Mouse (Mus musculus) lung, embryonic 14.5 days (tissue): Measurements from ENCODE around the gene Synrg. TPM values are rescaled to one million over a fixed set of nuclear protein-coding genes. Genes with fewer than 3 reads are reported as not detected.

ENCODE experiments used
- ATAC-seq: fragments of 200-750 bp; cut with Nextera tagmentation; 2 replicates; pipeline ENCODE4 v1.8.0; 2017; ENCODE audit warnings: mild to moderate bottlenecking, moderate TSS enrichment, moderate library complexity; ENCODE audit not compliant: insufficient read depth
- DNase-seq: peaks from one replicate; pipeline ENCODE4 v3.0.0-alpha.2; 2015
- H3K27ac ChIP-seq: fragments of 300-500 bp; sonication (generic); 2 replicates; pipeline ENCODE4 v1.5.1; 2014; ENCODE audit warnings: low read depth, mild to moderate bottlenecking, moderate library complexity
- H3K27me3 ChIP-seq: fragments of 300-500 bp; sonication (generic); 2 replicates; pipeline ENCODE4 v1.6.1; 2014; ENCODE audit warnings: low read length, control low read depth; ENCODE audit not compliant: insufficient read depth
- H3K36me3 ChIP-seq: fragments of 300-500 bp; sonication (generic); 2 replicates; pipeline ENCODE4 v1.6.1; 2014; ENCODE audit warnings: control low read depth; ENCODE audit not compliant: insufficient read depth
- H3K4me1 ChIP-seq: fragments of 300-500 bp; sonication (generic); 2 replicates; pipeline ENCODE4 v1.6.1; 2014; ENCODE audit warnings: antibody characterized with exemption, control low read depth; ENCODE audit not compliant: insufficient read depth
- H3K4me2 ChIP-seq: fragments of 300-500 bp; sonication (generic); 2 replicates; pipeline ENCODE4 v1.6.1; 2014; ENCODE audit warnings: mild to moderate bottlenecking
- H3K4me3 ChIP-seq: fragments of 300-500 bp; sonication (generic); 2 replicates; pipeline ENCODE4 v1.5.1; 2014; ENCODE audit warnings: low read depth, low read length
- H3K9ac ChIP-seq: fragments of 300-500 bp; sonication (generic); 2 replicates; pipeline ENCODE4 v1.6.1; 2014
- H3K9me3 ChIP-seq: fragments of 300-500 bp; sonication (generic); 2 replicates; pipeline ENCODE4 v1.6.1; 2016; ENCODE audit warnings: low read depth, low read length, control low read depth
- CTCF ChIP-seq: IDR thresholded peaks from 2 replicates; pipeline ENCODE4 v1.5.1; 2016; ENCODE audit warnings: antibody characterized with exemption, low read depth
- WGBS: fragments of 180-500 bp; shearing (Covaris S2); extraction: QIAGEN DNeasy Blood & Tissue Kit; methylation state at CpG from one replicate; pipeline ENCODE4 v1.1.7; 2014; 5-methylcytosine and 5-hydroxymethylcytosine counted together
- polyA plus RNA-seq: library from polyadenylated mRNA; unstranded; fragments of >200 nt; fragmentation: Nextera tagmentation; extraction: Ambion mirVana; gene quantifications from 2 replicates; pipeline ENCODE4 v1.2.1, GENCODE M21; 2014

Gene Synrg
- polyA plus RNA-seq, 1 experiment from 2014 or later = 9.3 TPM

- H3K9me3 ChIP-seq = no peaks in the 10 kb centered on the region
- peaks cover 35% of the 10 kb centered on the region for H3K36me3 ChIP-seq
- H3K4me1 ChIP-seq = peaks cover 12% of the 10 kb centered on the region; the same call in 1 of the 2 replicates
- WGBS = 82% methylated on average over 9 of the region's 9 CpGs
- H3K4me2 ChIP-seq = no peak overlapping the region
- no peak for TF ChIP-seq CTCF
- no peak for DNase-seq
- no peak overlapping the region for H3K4me3 ChIP-seq
- H3K9ac ChIP-seq = no peak overlapping the region
- H3K27ac ChIP-seq = no peak overlapping the region
- ATAC-seq = no peak
- H3K27me3 ChIP-seq = no peaks in the 10 kb centered on the region
Observed at GRCm38 (mm10) chr11:84078601-84079000, 114.4 kb downstream of the Synrg start.

- TF ChIP-seq CTCF = no peak
- no peak for DNase-seq
- Histone ChIP-seq H3K9me3 (no peaks in the 10 kb centered on the region), H3K9ac (no peak overlapping the region), H3K36me3 (peaks cover 38% of the 10 kb centered on the region), H3K4me1 (peaks cover 5% of the 10 kb centered on the region; the same call in 1 of the 2 replicates), H3K4me3 (no peak overlapping the region), H3K27me3 (no peaks in the 10 kb centered on the region), H3K27ac (peak overlapping the region; percentile 80), H3K4me2 (0 out of 2 replicates have a peak overlapping the region, but pooled peaks have one; percentile 12)
- ATAC-seq = 0 out of 2 replicates have a peak, but pooled peaks have one; percentile 42
- WGBS = 72% methylated on average over 11 of the region's 11 CpGs
Observed at GRCm38 (mm10) chr11:84079361-84079760, 115.1 kb downstream of the Synrg start.

GRCm38 (mm10) chr11:84079887-84080286, 115.7 kb downstream of the Synrg start:
- Histone ChIP-seq H3K4me1 (no peaks in the 10 kb centered on the region; the same call in 1 of the 2 replicates), H3K9ac (no peak overlapping the region), H3K27me3 (no peaks in the 10 kb centered on the region), H3K4me2 (0 out of 2 replicates have a peak overlapping the region, but pooled peaks have one; percentile 12), H3K9me3 (no peaks in the 10 kb centered on the region), H3K36me3 (peaks cover 40% of the 10 kb centered on the region), H3K27ac (peak overlapping the region; percentile 80), H3K4me3 (no peak overlapping the region)
- peak; percentile 35; the same call in 1 of the 2 replicates for ATAC-seq
- peak; percentile 58 for DNase-seq
- TF ChIP-seq CTCF = no peak
- WGBS = 62% methylated on average over 4 of the region's 4 CpGs

- no peaks in the 10 kb centered on the region for H3K27me3 ChIP-seq
- H3K4me2 ChIP-seq = no peak overlapping the region
- H3K36me3 ChIP-seq = peaks cover 40% of the 10 kb centered on the region
- no peak overlapping the region for H3K9ac ChIP-seq
- H3K4me1 ChIP-seq = no peaks in the 10 kb centered on the region; the same call in 1 of the 2 replicates
- no peak for TF ChIP-seq CTCF
- ATAC-seq (no peak), DNase-seq (no peak)
- peak overlapping the region; percentile 60; the same call in 1 of the 2 replicates for H3K27ac ChIP-seq
- no peaks in the 10 kb centered on the region for H3K9me3 ChIP-seq
- H3K4me3 ChIP-seq = no peak overlapping the region
- WGBS = 77% methylated on average over 3 of the region's 3 CpGs
Observed at GRCm38 (mm10) chr11:84080327-84080726, 116.1 kb downstream of the Synrg start.

GRCm38 (mm10) chr11:84081901-84082300, 117.7 kb downstream of the Synrg start:
- Histone ChIP-seq H3K4me1 (no peaks in the 10 kb centered on the region), H3K4me2 (no peak overlapping the region), H3K36me3 (peaks cover 53% of the 10 kb centered on the region), H3K9me3 (no peaks in the 10 kb centered on the region), H3K27me3 (no peaks in the 10 kb centered on the region), H3K4me3 (no peak overlapping the region), H3K27ac (no peak overlapping the region), H3K9ac (no peak overlapping the region)
- 89% methylated on average over 5 of the region's 5 CpGs for WGBS
- DNase-seq (no peak), ATAC-seq (no peak)
- TF ChIP-seq CTCF = no peak

- Histone ChIP-seq H3K9me3 (no peaks in the 10 kb centered on the region), H3K27me3 (no peaks in the 10 kb centered on the region), H3K36me3 (peaks cover 81% of the 10 kb centered on the region), H3K4me2 (no peak overlapping the region), H3K27ac (no peak overlapping the region), H3K4me1 (no peaks in the 10 kb centered on the region), H3K9ac (no peak overlapping the region), H3K4me3 (no peak overlapping the region)
- whole genome bisulfite sequencing = 81% methylated on average over 8 of the region's 8 CpGs
- DNase-seq = no peak
- no peak for TF ChIP-seq CTCF
- ATAC-seq = no peak
Observed at GRCm38 (mm10) chr11:84090572-84090971, 126.3 kb downstream of the Synrg start.

Other genes starting within 250 kb of the Synrg start
- gene Wfdc21, start 217.5 kb upstream of the Synrg start, polyA plus RNA-seq = 0.99 and 1.2 TPM in 2 replicates
- 25.6 and 26.5 TPM in 2 replicates for gene Heatr6, start 210.7 kb upstream of the Synrg start, polyA plus RNA-seq
- gene Hnf1b, start 114.4 kb upstream of the Synrg start, polyA plus RNA-seq = 10.9 and 11.4 TPM in 2 replicates
- gene Ddx52, start 22.4 kb upstream of the Synrg start, polyA plus RNA-seq = 39.4 and 39.5 TPM in 2 replicates
- gene Dusp14, start 104.8 kb downstream of the Synrg start, polyA plus RNA-seq = 15.7 and 17.7 TPM in 2 replicates
- gene Tada2a, start 165.2 kb downstream of the Synrg start, polyA plus RNA-seq = 35.6 and 36.0 TPM in 2 replicates
- 20.5 and 21.2 TPM in 2 replicates for gene Acaca, start 165.2 kb downstream of the Synrg start, polyA plus RNA-seq
- gene Gm11437, start 203.0 kb downstream of the Synrg start, polyA plus RNA-seq = not detected in 2 replicates